Mouse (Mus musculus): Measurements from ENCODE around the gene Pip4k2c. TPM values are rescaled to one million over a fixed set of nuclear protein-coding genes. Genes with fewer than 3 reads are reported as not detected.

The Pip4k2c gene
- 15.5 and 18.1 TPM in 2 replicates for polyA plus RNA-seq (2014; fragmentation: Nextera tagmentation; extraction: Ambion mirVana)

GRCm38 (mm10) chr10:127211414-127211854, at the start of gene Pip4k2c:
Gene Pip4k2c (minus strand): TSS chr10:127211585.
- peaks cover 7% of the 10 kb centered on the region; the same call in 1 of the 2 replicates for H3K36me3 ChIP-seq (ENCODE audit: control insufficient read depth, insufficient read depth, low read length)
- H3K9ac ChIP-seq (replicated peaks; ENCODE audit: low read depth, low read length): peak within 1 kb of the TSS; percentile 72
- peaks cover 11% of the 10 kb centered on the region for H3K4me1 ChIP-seq (ENCODE audit: control insufficient read depth, insufficient read depth, low read length)
- peak; percentile 95 for ATAC-seq (ENCODE audit: low read depth)
- 0 out of 2 replicates have a peak, but pooled peaks cover 3% of the 10 kb centered on the region for H3K27me3 ChIP-seq (ENCODE audit: control insufficient read depth, insufficient read depth, low read length)
- peak within 1 kb of the TSS; percentile 84 for H3K4me3 ChIP-seq (ENCODE audit: low read depth, low read length)
- H3K4me2 ChIP-seq (ENCODE audit: low read depth, low read length): peak within 1 kb of the TSS; percentile 93
- 0 out of 2 replicates have a peak within 1 kb of the TSS, but pooled peaks have one; percentile 22 for H3K27ac ChIP-seq (ENCODE audit: low read depth, low read length)
- no peaks in the 10 kb centered on the region for H3K9me3 ChIP-seq (ENCODE audit: control insufficient read depth, low read length)
- under 1% methylated on average over 47 of the region's 47 CpGs for WGBS

GRCm38 (mm10) chr10:127258489-127258888, 47.1 kb upstream of the Pip4k2c start:
- Histone ChIP-seq H3K4me3 (ENCODE audit: low read depth, low read length) (no peak overlapping the region), H3K9ac (replicated peaks; ENCODE audit: low read depth, low read length) (no peak overlapping the region), H3K27ac (ENCODE audit: low read depth, low read length) (no peak overlapping the region), H3K27me3 (ENCODE audit: control insufficient read depth, insufficient read depth, low read length) (no peaks in the 10 kb centered on the region), H3K36me3 (ENCODE audit: control insufficient read depth, insufficient read depth, low read length) (no peaks in the 10 kb centered on the region), H3K9me3 (ENCODE audit: control insufficient read depth, low read length) (no peaks in the 10 kb centered on the region), H3K4me2 (ENCODE audit: low read depth, low read length) (peak overlapping the region; percentile 85; the same call in 1 of the 2 replicates), H3K4me1 (ENCODE audit: control insufficient read depth, insufficient read depth, low read length) (peaks cover 35% of the 10 kb centered on the region)
- no peak for ATAC-seq (ENCODE audit: low read depth)
- 82% methylated on average over 8 of the region's 8 CpGs for WGBS

- no peaks in the 10 kb centered on the region for H3K27me3 ChIP-seq (ENCODE audit: control insufficient read depth, insufficient read depth, low read length)
- no peak overlapping the region for H3K9ac ChIP-seq (replicated peaks; ENCODE audit: low read depth, low read length)
- no peak overlapping the region for H3K4me3 ChIP-seq (ENCODE audit: low read depth, low read length)
- WGBS: 83% methylated on average over 6 of the region's 6 CpGs
- H3K4me1 ChIP-seq (ENCODE audit: control insufficient read depth, insufficient read depth, low read length): peaks cover 35% of the 10 kb centered on the region
- no peak overlapping the region for H3K4me2 ChIP-seq (ENCODE audit: low read depth, low read length)
- ATAC-seq (ENCODE audit: low read depth): no peak
- no peaks in the 10 kb centered on the region for H3K36me3 ChIP-seq (ENCODE audit: control insufficient read depth, insufficient read depth, low read length)
- no peak overlapping the region for H3K27ac ChIP-seq (ENCODE audit: low read depth, low read length)
- H3K9me3 ChIP-seq (ENCODE audit: control insufficient read depth, low read length): no peaks in the 10 kb centered on the region
Observed at GRCm38 (mm10) chr10:127257790-127258189, 46.4 kb upstream of the Pip4k2c start.

- Histone ChIP-seq H3K9ac (replicated peaks; ENCODE audit: low read depth, low read length) (no peak overlapping the region), H3K36me3 (ENCODE audit: control insufficient read depth, insufficient read depth, low read length) (no peaks in the 10 kb centered on the region), H3K27me3 (ENCODE audit: control insufficient read depth, insufficient read depth, low read length) (no peaks in the 10 kb centered on the region), H3K4me3 (ENCODE audit: low read depth, low read length) (no peak overlapping the region), H3K9me3 (ENCODE audit: control insufficient read depth, low read length) (no peaks in the 10 kb centered on the region), H3K27ac (ENCODE audit: low read depth, low read length) (no peak overlapping the region), H3K4me2 (ENCODE audit: low read depth, low read length) (no peak overlapping the region), H3K4me1 (ENCODE audit: control insufficient read depth, insufficient read depth, low read length) (peaks cover 24% of the 10 kb centered on the region)
- no peak for ATAC-seq (ENCODE audit: low read depth)
- 22% methylated on average over 14 of the region's 14 CpGs for whole genome bisulfite sequencing
Observed at GRCm38 (mm10) chr10:127255625-127256345, 44.4 kb upstream of the Pip4k2c start.

GRCm38 (mm10) chr10:127250810-127251209, 39.4 kb upstream of the Pip4k2c start:
- Histone ChIP-seq H3K9ac (replicated peaks; ENCODE audit: low read depth, low read length) (no peak overlapping the region), H3K27me3 (ENCODE audit: control insufficient read depth, insufficient read depth, low read length) (no peaks in the 10 kb centered on the region), H3K4me2 (ENCODE audit: low read depth, low read length) (no peak overlapping the region), H3K36me3 (ENCODE audit: control insufficient read depth, insufficient read depth, low read length) (peaks cover 20% of the 10 kb centered on the region), H3K4me1 (ENCODE audit: control insufficient read depth, insufficient read depth, low read length) (no peaks in the 10 kb centered on the region), H3K9me3 (ENCODE audit: control insufficient read depth, low read length) (no peaks in the 10 kb centered on the region), H3K4me3 (ENCODE audit: low read depth, low read length) (no peak overlapping the region), H3K27ac (ENCODE audit: low read depth, low read length) (no peak overlapping the region)
- WGBS: 78% methylated on average over 5 of the region's 5 CpGs
- ATAC-seq (ENCODE audit: low read depth): no peak

- no peaks in the 10 kb centered on the region for H3K27me3 ChIP-seq (ENCODE audit: control insufficient read depth, insufficient read depth, low read length)
- H3K4me1 ChIP-seq (ENCODE audit: control insufficient read depth, insufficient read depth, low read length): no peaks in the 10 kb centered on the region
- H3K27ac ChIP-seq (ENCODE audit: low read depth, low read length): no peak overlapping the region
- no peak for ATAC-seq (ENCODE audit: low read depth)
- no peak overlapping the region for H3K4me3 ChIP-seq (ENCODE audit: low read depth, low read length)
- peaks cover 68% of the 10 kb centered on the region for H3K36me3 ChIP-seq (ENCODE audit: control insufficient read depth, insufficient read depth, low read length)
- H3K9ac ChIP-seq (replicated peaks; ENCODE audit: low read depth, low read length): no peak overlapping the region
- H3K4me2 ChIP-seq (ENCODE audit: low read depth, low read length): no peak overlapping the region
- 70% methylated on average over 18 of the region's 18 CpGs for WGBS
- H3K9me3 ChIP-seq (ENCODE audit: control insufficient read depth, low read length): no peaks in the 10 kb centered on the region
Observed at GRCm38 (mm10) chr10:127238241-127238824, 26.9 kb upstream of the Pip4k2c start.

- no peak for ATAC-seq (ENCODE audit: low read depth)
- Histone ChIP-seq H3K4me3 (ENCODE audit: low read depth, low read length) (no peak overlapping the region), H3K9me3 (ENCODE audit: control insufficient read depth, low read length) (no peaks in the 10 kb centered on the region), H3K27me3 (ENCODE audit: control insufficient read depth, insufficient read depth, low read length) (no peaks in the 10 kb centered on the region), H3K36me3 (ENCODE audit: control insufficient read depth, insufficient read depth, low read length) (peaks cover 59% of the 10 kb centered on the region), H3K9ac (replicated peaks; ENCODE audit: low read depth, low read length) (no peak overlapping the region), H3K4me1 (ENCODE audit: control insufficient read depth, insufficient read depth, low read length) (no peaks in the 10 kb centered on the region), H3K27ac (ENCODE audit: low read depth, low read length) (no peak overlapping the region), H3K4me2 (ENCODE audit: low read depth, low read length) (no peak overlapping the region)
- 46% methylated on average over 9 of the region's 9 CpGs for WGBS
Observed at GRCm38 (mm10) chr10:127236541-127236940, 25.2 kb upstream of the Pip4k2c start.

- Histone ChIP-seq H3K27me3 (ENCODE audit: control insufficient read depth, insufficient read depth, low read length) (no peaks in the 10 kb centered on the region), H3K4me3 (ENCODE audit: low read depth, low read length) (no peak overlapping the region), H3K4me1 (ENCODE audit: control insufficient read depth, insufficient read depth, low read length) (no peaks in the 10 kb centered on the region), H3K27ac (ENCODE audit: low read depth, low read length) (no peak overlapping the region), H3K36me3 (ENCODE audit: control insufficient read depth, insufficient read depth, low read length) (peaks cover 56% of the 10 kb centered on the region), H3K9ac (replicated peaks; ENCODE audit: low read depth, low read length) (no peak overlapping the region), H3K9me3 (ENCODE audit: control insufficient read depth, low read length) (no peaks in the 10 kb centered on the region), H3K4me2 (ENCODE audit: low read depth, low read length) (no peak overlapping the region)
- 85% methylated on average over 9 of the region's 9 CpGs for WGBS
- no peak for ATAC-seq (ENCODE audit: low read depth)
Observed at GRCm38 (mm10) chr10:127233141-127233540, 21.8 kb upstream of the Pip4k2c start.

- no peaks in the 10 kb centered on the region for H3K27me3 ChIP-seq (ENCODE audit: control insufficient read depth, insufficient read depth, low read length)
- 84% methylated on average over 14 of the region's 14 CpGs for WGBS
- H3K4me2 ChIP-seq (ENCODE audit: low read depth, low read length): no peak overlapping the region
- H3K9ac ChIP-seq (replicated peaks; ENCODE audit: low read depth, low read length): no peak overlapping the region
- ATAC-seq (ENCODE audit: low read depth): no peak
- H3K4me1 ChIP-seq (ENCODE audit: control insufficient read depth, insufficient read depth, low read length): no peaks in the 10 kb centered on the region
- H3K4me3 ChIP-seq (ENCODE audit: low read depth, low read length): no peak overlapping the region
- H3K36me3 ChIP-seq (ENCODE audit: control insufficient read depth, insufficient read depth, low read length): peaks cover 52% of the 10 kb centered on the region
- no peaks in the 10 kb centered on the region for H3K9me3 ChIP-seq (ENCODE audit: control insufficient read depth, low read length)
- H3K27ac ChIP-seq (ENCODE audit: low read depth, low read length): no peak overlapping the region
Observed at GRCm38 (mm10) chr10:127231741-127232140, 20.4 kb upstream of the Pip4k2c start.

All from neural tube, embryonic 14.5 days (tissue).